Mouse (Mus musculus) neural tube, embryonic 11.5 days (tissue): ENCODE data around the gene Glod4. TPM values are rescaled to one million over a fixed set of nuclear protein-coding genes. Genes with fewer than 3 reads are reported as not detected.
A peak's percentile ranks its signal among the peaks of the same experiment; 100 is the strongest.

Experiments used
- ATAC-seq: fragments of 200-750 bp; cut with Nextera tagmentation; 2 replicates; pipeline ENCODE4 v1.8.0; 2017; ENCODE audit warnings: moderate number of reproducible peaks, mild to moderate bottlenecking, moderate TSS enrichment, moderate library complexity; ENCODE audit not compliant: insufficient read depth, low FRiP score, low TSS enrichment
- DNase-seq: peaks from one replicate; pipeline ENCODE4 v3.0.0-alpha.2; 2015; ENCODE audit warnings: low spot score
- H3K27ac ChIP-seq: fragments of 300-500 bp; sonication (generic); 2 replicates; pipeline ENCODE4 v1.5.1; 2014; ENCODE audit warnings: low read depth, mild to moderate bottlenecking, low read length
- H3K27me3 ChIP-seq: fragments of 300-500 bp; sonication (generic); 2 replicates; pipeline ENCODE4 v1.6.1; 2014; ENCODE audit warnings: mild to moderate bottlenecking, low read length, mixed read lengths; ENCODE audit not compliant: control insufficient read depth, insufficient read depth
- H3K36me3 ChIP-seq: fragments of 300-500 bp; sonication (generic); 2 replicates; pipeline ENCODE4 v1.6.1; 2014; ENCODE audit warnings: mild to moderate bottlenecking, low read length, moderate library complexity, mixed read lengths; ENCODE audit not compliant: control insufficient read depth, insufficient read depth
- H3K4me1 ChIP-seq: fragments of 300-500 bp; sonication (generic); 2 replicates; pipeline ENCODE4 v1.6.1; 2014; ENCODE audit warnings: low read length, mixed read lengths; ENCODE audit not compliant: control insufficient read depth, insufficient read depth
- H3K4me2 ChIP-seq: fragments of 300-500 bp; sonication (generic); 2 replicates; pipeline ENCODE4 v1.6.1; 2014; ENCODE audit warnings: low read depth, mild to moderate bottlenecking, moderate library complexity
- H3K4me3 ChIP-seq: fragments of 300-500 bp; sonication (generic); 2 replicates; pipeline ENCODE4 v1.5.1; 2014; ENCODE audit warnings: low read depth, low read length
- H3K9ac ChIP-seq: fragments of 300-500 bp; sonication (generic); 2 replicates; pipeline ENCODE4 v1.6.1; 2014; ENCODE audit warnings: mild to moderate bottlenecking, low read length
- H3K9me3 ChIP-seq: fragments of 300-500 bp; sonication (generic); 2 replicates; pipeline ENCODE4 v1.6.1; 2016; ENCODE audit warnings: low read length; ENCODE audit not compliant: control insufficient read depth
- WGBS: fragments of 180-500 bp; shearing (Covaris S2); extraction: QIAGEN DNeasy Blood & Tissue Kit; methylation state at CpG from one replicate; pipeline ENCODE4 v1.1.7; 2014; 5-methylcytosine and 5-hydroxymethylcytosine counted together
- polyA plus RNA-seq: library from polyadenylated mRNA; unstranded; fragments of >200 nt; fragmentation: Nextera tagmentation; extraction: Ambion mirVana; gene quantifications from 2 replicates; pipeline ENCODE4 v1.2.1, GENCODE M21; 2014

Glod4 gene
- polyA plus RNA-seq, 1 experiment from 2014 or later: 116 TPM

DNA sequence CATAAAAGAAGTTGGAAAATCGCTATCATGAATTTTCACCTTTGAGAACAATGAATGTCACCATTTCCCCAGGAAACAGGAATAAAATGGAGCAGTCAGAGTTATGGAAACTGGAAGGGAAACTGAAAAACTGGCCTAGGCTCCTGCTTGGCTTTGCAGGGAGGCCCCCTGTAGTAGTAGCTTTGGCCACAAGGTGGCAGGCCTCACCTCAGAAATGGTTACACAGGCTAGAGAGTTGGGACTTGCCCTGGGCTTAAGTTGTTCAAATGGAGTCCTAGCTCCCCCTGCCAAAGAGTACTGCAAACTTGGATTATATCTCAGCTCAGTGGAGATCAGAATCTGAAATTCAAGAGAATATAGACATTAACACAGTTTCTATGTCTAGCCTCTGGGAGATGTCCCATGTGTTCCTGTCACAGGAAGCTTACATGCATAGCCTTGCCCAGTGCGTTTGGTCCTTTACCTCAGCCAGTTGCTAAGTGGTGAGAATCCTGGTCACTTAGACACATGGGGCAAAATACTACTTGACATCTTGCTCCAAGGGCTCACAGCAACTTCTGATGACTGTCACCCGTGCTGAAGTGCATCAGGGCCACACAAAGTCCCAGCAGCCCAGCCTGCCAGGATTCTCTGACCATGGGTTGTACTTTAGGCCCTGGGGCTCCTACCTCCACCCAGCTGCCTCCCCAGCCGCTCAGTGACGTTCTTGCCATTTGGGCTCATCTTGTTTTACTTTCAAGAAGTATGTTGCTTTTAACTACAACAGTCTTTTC lies 9.8 kb upstream of the Glod4 start:
- H3K9me3 ChIP-seq: no peaks in the 10 kb centered on the region
- no peak overlapping the region for H3K9ac ChIP-seq
- WGBS: 47% methylated on average over 5 of the region's 5 CpGs
- no peaks in the 10 kb centered on the region for H3K27me3 ChIP-seq
- no peaks in the 10 kb centered on the region; the same call in 1 of the 2 replicates for H3K36me3 ChIP-seq
- H3K4me1 ChIP-seq: peaks cover 13% of the 10 kb centered on the region
- ATAC-seq (peak; percentile 65; the same call in 1 of the 2 replicates), DNase-seq (peak; percentile 88)
- no peak overlapping the region for H3K4me3 ChIP-seq
- no peak overlapping the region for H3K4me2 ChIP-seq
- 0 out of 2 replicates have a peak overlapping the region, but pooled peaks have one; percentile 17 for H3K27ac ChIP-seq

DNA sequence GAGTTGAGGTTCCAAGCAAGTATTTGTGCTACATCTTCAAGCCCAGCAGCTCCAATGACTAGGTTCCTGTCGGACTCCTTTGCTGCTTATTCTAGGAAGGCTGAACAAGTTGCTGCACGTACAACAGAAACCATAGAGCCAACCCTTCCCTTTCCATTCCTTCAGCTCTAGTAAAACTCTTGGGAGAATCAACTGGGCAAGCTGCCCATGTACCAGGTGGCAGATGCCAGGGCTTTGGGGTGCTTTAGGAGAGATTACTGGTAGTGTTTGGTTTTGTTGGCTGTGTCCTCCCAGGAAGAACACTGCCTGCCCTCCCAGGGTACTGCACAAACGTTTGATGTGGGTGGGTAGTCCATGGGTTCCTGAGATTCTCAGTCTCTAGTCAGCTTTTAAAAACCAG lies 8.5 kb upstream of the Glod4 start:
- no peaks in the 10 kb centered on the region for H3K27me3 ChIP-seq
- no peak overlapping the region for H3K27ac ChIP-seq
- no peak overlapping the region for H3K9ac ChIP-seq
- DNase-seq (no peak), ATAC-seq (no peak)
- peaks cover 11% of the 10 kb centered on the region; the same call in 1 of the 2 replicates for H3K4me1 ChIP-seq
- WGBS: 66% methylated on average over 3 of the region's 3 CpGs
- no peak overlapping the region for H3K4me2 ChIP-seq
- no peaks in the 10 kb centered on the region for H3K9me3 ChIP-seq
- H3K4me3 ChIP-seq: no peak overlapping the region
- H3K36me3 ChIP-seq: no peaks in the 10 kb centered on the region; the same call in 1 of the 2 replicates

DNA sequence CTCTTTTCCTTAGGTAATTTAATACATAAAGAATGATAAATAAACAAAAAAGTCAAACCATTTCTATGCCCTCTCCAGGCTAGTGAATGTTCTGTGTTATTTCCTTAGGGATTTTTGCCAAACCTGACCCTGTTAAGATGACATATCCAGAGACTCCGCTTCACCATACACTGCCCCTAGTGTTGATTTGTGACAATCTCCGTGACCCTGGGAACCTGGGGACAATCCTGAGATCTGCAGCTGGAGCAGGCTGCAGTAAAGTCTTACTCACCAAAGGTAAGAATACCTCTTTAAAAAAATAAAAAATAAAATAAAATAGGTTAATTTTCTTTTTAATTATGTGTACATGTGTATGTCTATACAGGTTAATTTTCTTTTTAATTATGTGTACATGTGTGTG lies 3.7 kb upstream of the Glod4 start:
- Histone ChIP-seq H3K4me3 (no peak overlapping the region), H3K27ac (no peak overlapping the region), H3K9me3 (no peaks in the 10 kb centered on the region), H3K27me3 (no peaks in the 10 kb centered on the region), H3K4me2 (no peak overlapping the region), H3K4me1 (peaks cover 10% of the 10 kb centered on the region), H3K9ac (no peak overlapping the region), H3K36me3 (no peaks in the 10 kb centered on the region; the same call in 1 of the 2 replicates)
- 60% methylated on average over 2 of the region's 2 CpGs for WGBS
- DNase-seq: no peak
- ATAC-seq: no peak

DNA sequence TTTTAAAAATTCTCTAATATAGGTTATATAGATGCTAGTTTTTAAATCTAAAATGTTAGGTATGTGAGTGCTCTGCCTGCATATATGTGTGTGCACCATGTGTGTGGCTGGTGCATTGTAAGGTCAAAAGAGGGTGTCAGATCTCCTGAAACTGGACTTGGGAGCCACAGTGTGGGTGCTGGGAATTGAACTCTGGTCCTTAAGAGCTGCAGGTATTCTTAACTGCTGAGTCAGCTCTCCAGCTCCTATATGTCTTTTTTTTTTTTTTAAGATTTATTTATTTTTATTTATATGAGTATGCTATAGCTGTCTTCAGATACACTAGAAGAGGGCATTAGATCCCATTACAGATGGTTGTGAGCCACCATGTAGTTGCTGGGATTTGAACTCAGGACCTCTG lies 2.9 kb upstream of the Glod4 start:
- Histone ChIP-seq H3K9me3 (no peaks in the 10 kb centered on the region), H3K4me3 (no peak overlapping the region), H3K27me3 (no peaks in the 10 kb centered on the region), H3K27ac (no peak overlapping the region), H3K4me1 (peaks cover 10% of the 10 kb centered on the region), H3K4me2 (no peak overlapping the region), H3K36me3 (no peaks in the 10 kb centered on the region; the same call in 1 of the 2 replicates), H3K9ac (no peak overlapping the region)
- DNase-seq (no peak), ATAC-seq (no peak)

DNA sequence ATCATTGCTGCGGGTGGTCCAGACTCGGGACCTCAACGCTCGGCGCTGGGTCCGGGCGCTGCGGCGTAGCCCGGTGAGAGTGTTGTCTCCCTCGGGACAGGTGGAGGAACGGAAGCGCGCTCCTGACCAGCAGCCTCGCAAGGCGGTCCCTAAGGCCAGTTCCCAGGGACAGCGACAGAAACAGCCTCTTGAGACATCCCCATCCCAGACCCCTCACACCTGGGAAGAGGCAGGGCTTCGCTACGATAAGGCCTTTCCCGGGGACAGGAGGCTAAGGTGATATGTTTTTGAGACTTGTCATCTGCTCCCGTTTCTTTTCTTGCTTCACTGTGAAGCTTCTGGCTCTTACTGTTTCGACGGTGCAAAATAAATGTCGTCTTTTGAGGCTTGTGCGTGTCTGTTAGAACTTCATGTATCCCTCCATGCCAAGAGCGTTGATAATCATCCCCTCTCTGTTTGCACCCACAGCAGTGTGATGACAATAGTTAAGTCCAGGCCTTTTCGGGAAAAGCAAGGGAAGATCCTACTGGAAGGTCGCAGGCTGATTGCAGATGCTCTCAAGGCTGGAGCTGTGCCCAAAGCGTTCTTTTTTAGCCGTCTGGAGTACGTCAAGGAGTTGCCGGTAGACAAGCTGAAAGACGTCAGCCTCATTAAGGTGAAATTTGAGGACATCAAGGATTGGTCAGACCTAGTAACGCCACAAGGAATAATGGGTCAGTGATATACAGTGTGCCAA lies 454 bp upstream of the Glod4 start:
- Histone ChIP-seq H3K4me3 (peak overlapping the region; percentile 76), H3K36me3 (no peaks in the 10 kb centered on the region), H3K9me3 (no peaks in the 10 kb centered on the region), H3K4me2 (peak overlapping the region; percentile 91), H3K27me3 (no peaks in the 10 kb centered on the region), H3K4me1 (peaks cover 10% of the 10 kb centered on the region), H3K9ac (peak overlapping the region; percentile 76), H3K27ac (no peak overlapping the region)
- ATAC-seq (peak; percentile 31; the same call in 1 of the 2 replicates), DNase-seq (no peak)
- 5% methylated on average over 34 of the region's 34 CpGs for WGBS

DNA sequence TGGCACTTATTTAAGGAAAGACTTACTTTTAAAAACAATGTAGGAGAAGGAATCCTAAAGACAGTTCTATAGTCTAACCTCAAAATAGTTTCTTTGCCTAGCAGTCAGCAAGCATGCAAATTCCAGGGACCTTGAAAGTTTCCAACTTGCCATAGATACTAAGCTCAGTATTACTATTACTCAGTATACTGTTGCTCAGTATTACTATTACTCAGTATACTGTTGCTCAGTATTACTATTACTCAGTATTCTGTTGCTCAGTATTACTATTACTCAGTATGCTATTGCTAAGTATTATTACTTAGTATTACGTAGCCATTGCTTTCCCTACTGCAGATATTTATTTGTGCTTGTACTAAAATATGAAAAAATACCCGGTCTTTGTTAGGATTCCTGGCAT lies 3.8 kb downstream of the Glod4 start:
- ATAC-seq (no peak), DNase-seq (no peak)
- no peak overlapping the region for H3K9ac ChIP-seq
- peaks cover 10% of the 10 kb centered on the region for H3K4me1 ChIP-seq
- no peak overlapping the region for H3K4me2 ChIP-seq
- no peaks in the 10 kb centered on the region; the same call in 1 of the 2 replicates for H3K36me3 ChIP-seq
- H3K4me3 ChIP-seq: no peak overlapping the region
- H3K27ac ChIP-seq: no peak overlapping the region
- H3K27me3 ChIP-seq: no peaks in the 10 kb centered on the region
- 92% methylated on average over 2 of the region's 2 CpGs for WGBS
- no peaks in the 10 kb centered on the region for H3K9me3 ChIP-seq

DNA sequence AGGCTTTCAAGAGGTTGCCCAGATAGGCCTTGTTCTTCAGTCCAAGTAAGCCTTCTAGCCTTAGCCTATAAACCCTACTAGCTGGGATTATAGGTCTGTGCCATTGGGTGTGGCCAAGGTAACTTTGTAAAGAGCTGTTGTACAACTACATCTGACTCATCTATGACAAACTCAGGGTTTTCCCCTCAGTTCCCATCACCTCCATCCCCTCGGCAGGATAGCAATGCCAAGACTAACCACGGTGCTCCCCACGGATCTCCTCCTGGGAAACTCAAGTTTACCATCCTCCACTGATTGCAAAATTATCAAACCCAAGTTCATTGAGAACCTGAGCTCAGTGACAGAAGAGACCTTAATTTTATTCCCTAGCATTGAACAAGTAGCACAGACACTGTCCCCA lies 7.4 kb downstream of the Glod4 start:
- Histone ChIP-seq H3K4me3 (no peak overlapping the region), H3K9me3 (no peaks in the 10 kb centered on the region), H3K27me3 (no peaks in the 10 kb centered on the region), H3K9ac (no peak overlapping the region), H3K4me2 (no peak overlapping the region), H3K4me1 (no peaks in the 10 kb centered on the region), H3K27ac (no peak overlapping the region), H3K36me3 (peaks cover 6% of the 10 kb centered on the region)
- ATAC-seq (no peak), DNase-seq (no peak)
- WGBS: 90% methylated on average over 3 of the region's 3 CpGs

DNA sequence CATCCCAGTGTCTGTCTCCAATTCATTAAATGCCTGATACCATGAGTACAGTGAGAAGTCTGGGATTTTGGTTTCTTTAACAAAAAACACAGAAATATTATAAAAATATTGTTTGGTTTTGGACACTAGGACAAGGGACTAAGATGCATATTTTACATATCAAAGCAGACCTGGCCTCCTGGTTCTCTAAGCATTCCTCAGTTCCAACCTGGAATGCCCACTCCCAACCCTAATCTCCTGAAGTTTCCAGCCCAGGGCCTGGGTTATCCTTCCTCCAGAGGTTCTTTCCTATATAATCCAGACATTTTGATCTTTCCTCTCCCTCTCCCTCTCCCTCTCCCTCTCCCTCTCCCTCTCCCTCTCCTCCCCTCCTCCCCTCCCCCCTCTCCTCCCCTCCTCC lies 18.5 kb downstream of the Glod4 start:
- Histone ChIP-seq H3K4me3 (no peak overlapping the region), H3K4me2 (no peak overlapping the region), H3K9me3 (no peaks in the 10 kb centered on the region), H3K27me3 (no peaks in the 10 kb centered on the region), H3K36me3 (peaks cover 3% of the 10 kb centered on the region; the same call in 1 of the 2 replicates), H3K27ac (no peak overlapping the region), H3K4me1 (no peaks in the 10 kb centered on the region), H3K9ac (no peak overlapping the region)
- ATAC-seq (no peak), DNase-seq (no peak)
